Mouse (Mus musculus) mouse trophoblast stem cell (cell line): ENCODE results near the gene Cmtr1.
"Not testable (repeated sequence)": the region's sequence is repeated elsewhere in the genome, so short reads cannot be mapped to it uniquely, and the experiment has no call there.

Source experiments
- in situ Hi-C, 2 experiments: fragments of 300-500 bp; cut with MseI, MboI; formaldehyde crosslinking; loops; 2 replicates in 1 of 2; 3 replicates in 1 of 2; pipeline ENCODE4 v1.15.1; 2025

The Cmtr1 gene

DNA sequence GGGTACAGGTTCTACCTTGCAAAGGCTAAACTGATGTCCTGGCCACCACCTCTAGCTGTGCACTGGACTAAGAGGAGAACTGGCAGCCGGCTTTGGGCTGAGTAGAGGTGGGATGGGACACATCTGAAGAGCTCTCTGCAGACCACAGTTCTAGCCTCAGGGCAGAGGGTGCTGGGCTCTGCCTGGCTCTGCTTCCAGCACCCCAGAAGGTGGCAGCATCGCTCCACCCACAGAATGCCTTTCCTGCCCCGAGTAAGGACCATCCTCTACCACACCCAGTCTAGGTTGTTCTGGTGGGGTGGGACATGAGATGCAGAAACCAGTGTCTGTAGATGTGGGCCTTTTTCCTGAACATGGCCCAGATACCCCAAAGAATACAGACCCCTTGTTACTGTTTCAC lies 44.4 kb downstream of the Cmtr1 start:
- in situ Hi-C loops, result no loop called here

GRCm38 (mm10) chr17:29705881-29706280 lies 45.5 kb downstream of the Cmtr1 start:
- in situ Hi-C loops, result no loop called here

- in situ Hi-C loops, result no loop called here
Observed at GRCm38 (mm10) chr17:29706981-29707545, 46.7 kb downstream of the Cmtr1 start.

DNA sequence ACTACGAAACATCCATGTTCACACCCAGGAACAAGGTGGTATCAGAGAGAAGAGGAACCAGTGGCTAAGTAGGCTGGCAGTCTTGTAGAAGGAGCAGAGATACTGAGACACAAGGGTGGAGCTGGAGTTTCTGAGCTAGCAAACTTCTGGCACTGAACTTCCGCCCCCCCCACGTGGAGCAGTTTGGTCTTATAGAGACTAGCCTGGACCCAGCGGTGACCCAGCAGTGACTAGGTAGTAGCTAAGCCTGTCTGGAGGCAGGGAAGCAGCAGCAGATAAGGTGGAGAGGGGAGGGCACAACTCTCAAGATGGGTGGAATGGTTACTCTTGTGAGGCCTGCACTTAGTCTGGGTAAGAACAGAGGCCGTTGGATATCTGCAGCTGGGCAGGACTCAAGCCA lies 48.4 kb downstream of the Cmtr1 start:
- in situ Hi-C loops, result no loop called here

GRCm38 (mm10) chr17:29710562-29711044 lies 50.2 kb downstream of the Cmtr1 start:
- in situ Hi-C loops, result no loop called here

DNA sequence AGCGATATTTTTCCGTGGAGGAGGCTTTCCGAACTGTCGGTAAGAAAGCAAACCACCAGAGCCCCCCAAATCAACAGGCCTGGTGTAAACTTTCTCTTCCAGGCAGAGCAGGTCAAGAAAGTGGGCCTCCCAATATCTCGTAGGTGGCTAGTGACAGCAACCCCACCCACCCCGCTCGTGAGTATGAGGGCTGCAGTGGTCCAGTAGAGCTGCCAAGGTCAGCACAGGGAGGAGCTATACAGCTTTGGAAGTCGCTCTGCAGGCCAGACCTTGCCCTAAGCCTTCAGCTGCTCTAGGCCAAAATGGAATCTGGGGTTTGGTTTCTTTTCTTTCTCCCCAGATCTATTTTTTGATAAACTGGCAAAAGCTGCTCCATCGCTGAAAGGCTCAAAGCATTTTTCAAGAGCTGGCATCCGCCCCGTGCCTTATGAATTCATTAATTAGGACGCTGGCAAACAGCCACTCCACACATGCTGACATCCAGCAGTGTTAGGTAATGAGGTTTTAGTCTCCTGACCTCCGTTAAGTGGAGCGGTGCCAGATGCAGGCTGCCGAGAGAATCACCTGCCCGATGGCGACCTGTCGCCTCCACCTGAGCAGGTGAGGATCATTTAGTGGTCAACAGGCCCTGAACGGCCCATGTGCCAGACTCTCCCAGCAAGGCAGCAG lies 50.8 kb downstream of the Cmtr1 start:
- in situ Hi-C loops, result no loop called here

DNA sequence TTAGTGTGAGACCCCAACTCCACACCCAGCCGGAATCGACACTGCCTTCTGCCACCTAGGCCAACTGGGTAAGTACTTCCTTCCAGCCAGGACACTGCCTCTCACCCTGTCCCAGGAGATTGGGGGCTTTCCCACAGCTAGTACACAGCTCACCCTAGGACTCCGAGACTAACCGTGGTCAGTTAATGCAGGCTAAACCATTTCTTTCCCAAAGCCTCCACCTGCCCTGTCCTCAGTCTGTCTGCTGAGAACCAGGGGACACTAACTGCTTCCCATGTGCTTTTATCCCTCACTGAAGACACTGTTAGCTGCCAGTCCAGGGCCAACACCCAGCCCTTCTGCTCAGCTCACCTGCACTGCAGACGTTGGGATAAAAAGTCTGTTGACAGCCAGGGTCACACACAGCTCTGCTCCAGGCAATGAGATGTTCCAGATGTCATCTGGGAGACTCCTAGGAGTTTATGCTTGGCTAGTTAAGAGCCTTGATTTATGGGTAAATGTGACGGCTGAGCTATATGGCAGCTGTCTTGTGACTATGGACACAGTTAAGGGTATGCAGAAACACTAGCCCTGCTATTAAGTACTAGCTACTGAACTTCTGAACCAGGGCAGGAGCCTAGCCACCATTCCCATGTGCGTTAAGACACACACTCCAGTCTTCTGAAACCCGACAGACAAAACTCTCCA lies 51.5 kb downstream of the Cmtr1 start:
- in situ Hi-C loops, result no loop called here

DNA sequence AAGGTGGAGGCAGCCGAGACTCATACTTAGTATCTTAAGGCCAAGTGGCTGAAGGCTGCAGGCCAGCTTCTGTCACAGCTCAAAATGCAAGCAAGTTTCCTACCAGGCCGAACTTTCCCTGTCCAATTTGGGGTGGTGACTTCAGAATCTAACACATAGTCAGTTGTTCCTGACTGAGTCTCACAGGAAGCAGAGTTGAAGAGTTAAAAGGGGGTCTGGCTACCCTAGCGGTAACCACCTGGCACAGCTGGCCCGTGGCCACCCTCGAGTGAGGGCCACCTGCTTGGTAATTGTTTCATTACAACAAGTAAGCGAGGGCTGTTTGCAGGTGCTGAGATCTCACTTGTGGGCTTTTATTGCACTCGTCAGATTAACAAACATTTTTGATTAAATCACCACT lies 52.2 kb downstream of the Cmtr1 start:
- in situ Hi-C loops, result no loop called here

- in situ Hi-C loops, result not testable (repeated sequence)
Observed at GRCm38 (mm10) chr17:29713734-29714133, 53.3 kb downstream of the Cmtr1 start.

DNA sequence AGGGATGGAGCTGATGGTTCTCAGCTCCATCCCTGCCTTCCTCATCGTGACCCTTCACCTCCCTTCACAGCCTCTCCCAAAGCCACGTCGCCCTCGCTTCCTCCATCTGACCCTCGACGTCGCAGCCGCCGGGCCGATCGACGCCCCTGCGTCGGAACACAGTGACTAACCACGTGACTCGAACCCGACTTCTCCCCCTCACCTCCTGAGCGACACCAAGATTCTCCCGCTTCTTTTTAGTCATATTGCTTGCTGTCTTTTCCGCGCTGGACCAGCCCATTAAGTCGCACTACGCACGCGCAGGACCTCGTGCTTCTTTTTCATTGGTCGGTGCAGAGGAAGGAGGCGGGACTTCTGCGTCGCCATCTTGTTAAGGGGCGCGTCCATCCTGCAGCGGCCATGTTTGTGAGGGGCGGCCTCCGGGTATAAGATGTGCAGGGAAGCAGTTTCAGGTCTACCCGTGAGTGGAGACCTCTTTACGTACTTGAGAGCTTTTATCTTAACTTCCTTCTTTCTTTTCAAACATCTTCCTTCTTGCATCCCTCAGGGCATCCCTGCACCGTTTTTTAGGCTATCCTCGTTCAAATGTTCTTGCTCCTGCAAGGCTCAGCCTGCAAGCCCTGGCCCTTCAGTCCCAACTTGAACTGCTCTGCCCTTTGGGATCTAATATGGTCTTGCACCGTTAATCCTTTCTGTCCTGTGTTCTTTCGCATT lies 56.5 kb downstream of the Cmtr1 start, which contains the start of gene Ccdc167:
TSS of gene Ccdc167 (minus strand) at position 313 of the 714 bp plus-strand sequence.
- in situ Hi-C loops, result no loop called here

DNA sequence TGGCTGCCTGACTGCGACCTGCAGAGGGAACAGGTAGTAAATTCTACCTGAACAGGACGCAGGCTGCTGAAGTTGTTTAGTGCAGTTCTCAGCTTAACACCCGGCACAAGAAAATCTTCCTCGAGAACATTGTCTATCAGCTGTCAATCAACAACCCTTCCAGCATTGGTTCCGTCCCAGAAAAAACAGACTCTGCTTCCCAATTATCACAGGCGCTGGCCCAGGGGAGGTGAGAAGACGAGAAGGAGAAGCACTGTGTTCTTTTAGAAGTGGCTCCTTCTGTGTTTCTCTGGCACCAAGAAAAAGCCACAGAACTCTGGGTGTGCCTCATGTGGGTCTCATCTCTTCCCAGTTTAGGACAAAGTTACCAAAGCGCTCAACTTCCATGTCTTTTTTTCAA lies 58.3 kb downstream of the Cmtr1 start:
- in situ Hi-C loops, result no loop called here

DNA sequence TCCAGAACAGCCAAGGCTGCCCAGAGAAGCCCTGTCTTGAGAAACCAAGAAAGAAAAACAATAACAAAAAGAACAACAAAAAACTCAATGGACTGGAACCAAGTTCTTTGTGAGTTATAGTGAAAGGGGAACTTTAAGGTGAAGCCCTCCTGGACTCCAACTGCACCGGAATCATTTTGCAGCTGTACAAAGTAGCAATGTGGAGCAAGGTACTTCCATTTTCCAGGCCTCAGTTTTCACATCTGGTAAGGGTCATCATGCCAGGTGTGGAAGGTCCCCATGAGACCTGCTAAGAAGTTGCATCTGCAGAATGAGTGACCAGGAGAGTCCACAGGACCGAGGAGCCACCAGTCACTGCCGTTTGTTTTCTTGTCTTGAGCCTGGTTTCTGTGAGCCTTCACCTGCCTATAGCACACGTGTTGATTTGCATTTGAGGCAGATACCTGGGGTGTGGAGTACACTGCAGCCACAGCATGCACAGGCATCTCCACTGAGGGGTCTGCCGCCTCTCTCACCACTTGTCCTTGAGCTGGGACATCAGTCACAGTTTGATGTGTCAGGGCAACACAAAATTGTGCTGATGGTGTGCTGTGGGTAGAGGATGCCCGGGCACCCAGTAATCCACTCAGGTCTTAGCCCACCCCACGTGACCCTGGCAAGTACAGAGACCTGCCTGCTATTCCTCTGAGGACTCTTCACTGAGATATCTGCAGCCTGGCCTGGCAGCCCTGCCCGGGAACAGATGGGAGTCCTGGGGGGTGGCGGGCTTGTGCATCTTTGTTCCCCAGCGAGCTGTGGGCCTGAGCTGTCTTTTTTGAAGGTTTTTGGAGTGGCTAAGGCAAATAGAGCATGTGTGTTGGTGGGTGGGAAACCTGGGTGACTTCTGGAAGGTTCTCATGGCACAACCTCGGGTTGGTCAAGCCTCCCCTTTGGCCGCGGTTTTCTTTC lies 59.5 kb downstream of the Cmtr1 start:
- in situ Hi-C loops, result no loop called here

DNA sequence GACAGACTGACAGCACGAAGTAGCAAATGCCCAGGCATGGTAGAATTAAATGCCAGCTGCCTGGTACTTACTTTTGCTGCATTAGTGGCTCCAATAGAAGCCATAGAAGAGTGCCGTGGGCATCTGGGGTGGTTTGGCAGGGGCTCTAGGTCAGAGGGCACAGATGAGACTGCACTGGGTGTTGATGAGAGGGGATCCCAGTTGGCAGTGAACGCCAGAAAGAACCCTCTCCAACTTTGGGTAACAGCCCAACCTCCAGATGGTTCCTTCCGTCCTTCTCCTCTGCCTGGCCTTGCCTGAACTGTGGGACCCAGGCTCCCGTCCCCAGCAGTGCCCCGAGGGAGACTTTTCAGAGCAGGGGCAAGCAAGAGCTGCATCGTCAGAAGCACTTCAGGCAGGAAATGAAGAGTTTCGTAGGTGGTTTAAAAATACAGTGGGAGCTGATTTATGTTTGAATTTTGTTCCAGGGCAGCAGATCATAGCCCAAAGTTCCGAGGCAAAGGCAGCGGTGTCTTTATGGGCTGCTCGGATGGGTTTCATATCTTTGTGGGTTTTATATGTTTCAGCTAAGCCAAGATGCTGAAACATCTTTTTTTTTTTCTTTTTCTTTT lies 60.5 kb downstream of the Cmtr1 start:
- in situ Hi-C loops, result no loop called here

DNA sequence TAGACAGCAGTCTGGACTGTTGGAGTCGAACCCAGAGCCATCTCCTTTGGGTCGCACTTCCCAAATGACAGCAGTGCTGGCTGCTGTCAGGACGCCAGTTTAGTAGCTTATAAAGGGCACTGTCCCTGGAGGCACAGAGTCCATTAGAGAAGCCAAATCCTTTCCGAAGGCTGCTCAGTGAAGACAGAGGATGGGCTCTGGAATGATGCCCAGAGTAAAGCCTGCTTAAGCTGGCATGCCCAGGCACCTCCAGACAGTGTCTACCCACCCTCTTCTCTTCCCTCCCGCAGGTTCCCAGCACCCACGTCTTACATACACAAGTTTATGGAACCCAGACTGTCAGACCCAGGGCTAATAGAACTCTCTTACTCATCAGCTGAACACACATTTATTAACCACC lies 64.2 kb downstream of the Cmtr1 start:
- in situ Hi-C loops, result no loop called here

GRCm38 (mm10) chr17:29725027-29725620 lies 64.7 kb downstream of the Cmtr1 start:
- in situ Hi-C loops, result no loop called here

DNA sequence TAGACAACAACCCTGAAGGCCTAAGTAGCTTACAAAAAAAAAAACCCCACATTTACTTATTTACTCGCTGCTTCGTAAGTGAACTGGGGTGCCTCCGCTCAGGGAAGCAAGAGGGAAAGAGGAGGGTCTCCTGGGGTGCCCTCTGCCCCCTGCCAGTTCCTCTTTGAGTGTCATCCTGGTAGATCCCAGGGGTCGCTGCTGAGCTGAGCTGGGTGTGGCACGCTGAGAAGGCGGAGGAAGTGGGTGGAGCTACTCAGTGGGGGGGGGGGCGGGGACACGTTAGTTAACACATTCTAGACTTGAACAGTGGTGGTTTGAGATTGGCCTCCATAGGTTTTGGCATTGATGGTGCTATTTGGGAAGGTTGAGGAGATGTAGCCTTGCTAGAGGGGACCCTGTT lies 67.7 kb downstream of the Cmtr1 start:
- in situ Hi-C loops, result no loop called here

DNA sequence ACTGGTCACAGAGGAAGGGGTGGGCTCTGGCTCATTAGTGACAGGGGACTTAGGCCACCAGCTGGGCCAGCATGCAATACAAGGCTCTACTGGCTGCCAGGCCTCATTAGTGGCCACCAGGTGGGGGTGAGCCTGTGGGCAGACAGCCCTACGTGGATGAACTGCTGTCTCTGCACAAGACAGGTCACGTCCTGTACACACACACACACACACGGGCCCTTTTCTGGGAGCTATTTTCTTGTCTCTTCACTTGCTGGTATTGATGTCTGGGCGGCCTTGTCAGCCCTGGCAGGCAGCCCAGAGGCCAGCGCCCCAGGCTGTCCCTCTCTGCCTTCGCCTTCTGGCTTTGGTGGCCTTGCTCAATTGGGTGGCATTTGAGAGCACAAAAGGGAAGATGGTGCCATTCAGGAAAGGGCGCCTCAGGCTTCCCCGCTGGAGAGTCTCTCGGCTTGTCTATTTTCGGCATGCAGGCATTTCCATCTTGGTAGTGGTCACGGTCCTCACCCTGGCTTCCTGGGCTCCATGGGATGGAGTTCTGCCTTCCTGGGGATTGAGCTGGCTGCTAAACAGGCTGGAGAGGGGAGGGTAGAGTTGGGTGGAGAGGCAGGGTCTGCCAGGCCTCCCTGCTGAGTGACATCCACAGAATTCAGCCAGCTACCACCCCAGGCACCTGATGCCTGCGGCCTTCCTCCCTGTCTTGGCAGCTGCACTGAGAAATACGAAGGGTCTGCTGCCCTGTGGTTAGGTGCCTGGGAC lies 70.3 kb downstream of the Cmtr1 start:
- in situ Hi-C loops, result no loop called here

DNA sequence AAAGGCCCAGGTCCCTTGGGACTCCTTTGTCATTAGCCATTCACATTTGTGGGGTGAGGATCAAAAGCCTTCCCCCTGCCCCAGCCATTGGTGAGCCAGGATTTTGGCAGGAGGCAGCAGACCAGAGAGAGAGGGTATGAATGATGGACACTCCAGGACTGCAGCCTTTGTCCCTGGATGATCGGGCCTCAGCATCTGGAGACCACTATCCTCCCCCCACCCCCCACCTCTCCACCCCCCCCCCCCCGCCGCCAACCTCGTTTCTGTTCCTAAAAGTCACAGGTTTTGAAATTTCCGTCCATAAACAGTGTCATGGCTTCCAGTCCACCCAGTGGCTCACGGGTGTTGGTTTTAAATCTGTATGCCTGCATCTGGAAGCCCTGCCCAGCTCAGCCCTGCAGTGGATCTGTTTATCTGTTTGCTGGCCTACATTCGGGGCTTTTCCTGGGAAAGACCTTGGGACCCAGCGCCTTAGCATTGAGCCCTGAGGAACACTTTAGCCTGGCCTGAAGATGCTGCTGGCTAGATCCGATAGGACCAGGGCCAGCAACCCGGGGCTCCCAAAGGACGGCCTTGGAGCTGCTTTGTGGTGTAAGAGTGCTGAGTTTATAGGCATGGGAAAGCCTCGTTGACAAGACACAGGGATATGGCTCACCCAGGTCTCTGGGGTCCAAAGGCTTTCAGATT lies 71.0 kb downstream of the Cmtr1 start:
- in situ Hi-C loops, result no loop called here

- in situ Hi-C loops, result no loop called here
Observed at GRCm38 (mm10) chr17:29731953-29732325, 71.5 kb downstream of the Cmtr1 start.
